Mouse (Mus musculus) heart, embryonic 16.5 days (tissue): ENCODE data around the gene Hoxa9. TPM values are rescaled to one million over a fixed set of nuclear protein-coding genes. Genes with fewer than 3 reads are reported as not detected.
A peak's percentile ranks its signal among the peaks of the same experiment; 100 is the strongest.

ENCODE experiments used
- ATAC-seq: fragments of 200-750 bp; cut with Nextera tagmentation; replicated peaks from 2 replicates; pipeline ENCODE4 v1.8.0; 2017; ENCODE audit warnings: moderate number of reproducible peaks; ENCODE audit not compliant: insufficient read depth, low FRiP score; ENCODE audit errors: extremely low read depth
- H3K27ac ChIP-seq: fragments of 300-500 bp; sonication (generic); 2 replicates; pipeline ENCODE4 v1.5.1; 2014; ENCODE audit warnings: mild to moderate bottlenecking, low read length, control low read depth, moderate library complexity
- H3K27me3 ChIP-seq: fragments of 300-500 bp; sonication (generic); 2 replicates; pipeline ENCODE4 v1.6.1; 2014; ENCODE audit warnings: low read length, mixed read lengths; ENCODE audit not compliant: control insufficient read depth, insufficient read depth
- H3K36me3 ChIP-seq: fragments of 300-500 bp; sonication (generic); 2 replicates; pipeline ENCODE4 v1.6.1; 2014; ENCODE audit not compliant: control insufficient read depth, insufficient read depth
- H3K4me1 ChIP-seq: fragments of 300-500 bp; sonication (generic); 2 replicates; pipeline ENCODE4 v1.6.1; 2014; ENCODE audit warnings: low read length, mixed read lengths; ENCODE audit not compliant: control insufficient read depth, insufficient read depth
- H3K4me2 ChIP-seq: fragments of 300-500 bp; sonication (generic); 2 replicates; pipeline ENCODE4 v1.6.1; 2014; ENCODE audit warnings: low read depth, mild to moderate bottlenecking, control low read depth, low read length
- H3K4me3 ChIP-seq: fragments of 300-500 bp; sonication (generic); 2 replicates; pipeline ENCODE4 v1.5.1; 2014; ENCODE audit warnings: mild to moderate bottlenecking, control low read depth, low read length
- H3K9ac ChIP-seq: fragments of 300-500 bp; sonication (generic); 2 replicates; pipeline ENCODE4 v1.6.1; 2014; ENCODE audit warnings: low read length, control low read depth
- H3K9me3 ChIP-seq: fragments of 300-500 bp; sonication (generic); replicated peaks from 2 replicates; pipeline ENCODE4 v1.6.1; 2016; ENCODE audit warnings: low read length; ENCODE audit not compliant: control insufficient read depth
- WGBS: fragments of 180-500 bp; shearing (Covaris S2); extraction: QIAGEN DNeasy Blood & Tissue Kit; methylation state at CpG from one replicate; pipeline ENCODE4 v1.1.7; 2014; 5-methylcytosine and 5-hydroxymethylcytosine counted together
- polyA plus RNA-seq: library from polyadenylated mRNA; unstranded; fragments of >200 nt; fragmentation: Nextera tagmentation; extraction: Ambion mirVana; gene quantifications from 2 replicates; pipeline ENCODE4 v1.2.1, GENCODE M21; 2015

The Hoxa9 gene
- polyA plus RNA-seq, 1 experiment from 2014 or later: 0.17 TPM

DNA sequence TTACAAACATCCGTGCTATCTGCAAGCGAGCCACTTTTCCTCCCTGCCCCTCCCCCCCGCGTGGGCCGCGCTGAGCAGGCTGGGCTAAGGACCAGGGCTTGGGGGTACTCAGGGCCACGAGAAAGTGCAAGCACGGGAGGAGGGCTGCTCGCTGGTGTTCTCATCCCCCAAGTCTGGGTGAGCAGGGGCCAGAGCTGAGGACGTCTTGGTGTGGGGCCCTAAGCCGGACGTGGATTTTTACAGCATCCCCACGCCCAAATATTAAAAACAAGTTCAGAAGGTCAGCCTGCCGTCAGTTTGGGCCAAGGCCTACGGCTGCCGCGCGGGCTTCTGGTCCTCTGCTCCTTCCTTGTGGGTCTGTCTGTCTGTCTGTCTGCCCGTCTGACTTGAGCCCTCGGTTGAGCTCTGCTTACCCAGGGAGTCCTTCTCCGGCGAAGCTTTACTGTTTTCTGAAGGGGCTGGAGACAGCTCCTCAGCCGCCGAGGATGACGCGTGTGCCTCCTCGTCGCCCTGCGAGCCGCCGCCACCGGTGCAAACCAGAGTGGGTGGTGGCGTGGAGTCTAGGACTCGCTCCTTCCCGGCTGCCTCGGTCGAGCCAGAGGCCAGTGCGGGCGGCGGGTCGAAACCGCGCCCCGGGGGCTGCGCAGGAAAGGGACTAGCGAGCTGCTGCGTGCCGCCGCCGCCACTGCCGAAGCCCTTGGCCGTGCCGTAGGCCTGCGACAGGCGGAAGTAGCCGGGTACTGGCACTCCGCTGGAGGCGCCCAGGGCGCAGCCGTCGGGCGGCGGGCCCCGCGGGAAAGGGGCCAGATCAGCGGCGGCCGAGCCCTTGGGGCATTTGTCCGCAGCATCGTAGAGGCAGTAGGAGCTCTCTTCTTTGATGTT lies 2.9 kb upstream of the Hoxa9 start:
- ATAC-seq: no peak
- Histone ChIP-seq H3K4me3 (peak overlapping the region; percentile 16), H3K4me2 (no peak overlapping the region), H3K4me1 (no peaks in the 10 kb centered on the region), H3K36me3 (no peaks in the 10 kb centered on the region), H3K27me3 (peaks cover 86% of the 10 kb centered on the region), H3K9ac (no peak overlapping the region), H3K9me3 (no peaks in the 10 kb centered on the region), H3K27ac (no peak overlapping the region)
- WGBS: 2% methylated on average over 70 of the region's 70 CpGs

DNA sequence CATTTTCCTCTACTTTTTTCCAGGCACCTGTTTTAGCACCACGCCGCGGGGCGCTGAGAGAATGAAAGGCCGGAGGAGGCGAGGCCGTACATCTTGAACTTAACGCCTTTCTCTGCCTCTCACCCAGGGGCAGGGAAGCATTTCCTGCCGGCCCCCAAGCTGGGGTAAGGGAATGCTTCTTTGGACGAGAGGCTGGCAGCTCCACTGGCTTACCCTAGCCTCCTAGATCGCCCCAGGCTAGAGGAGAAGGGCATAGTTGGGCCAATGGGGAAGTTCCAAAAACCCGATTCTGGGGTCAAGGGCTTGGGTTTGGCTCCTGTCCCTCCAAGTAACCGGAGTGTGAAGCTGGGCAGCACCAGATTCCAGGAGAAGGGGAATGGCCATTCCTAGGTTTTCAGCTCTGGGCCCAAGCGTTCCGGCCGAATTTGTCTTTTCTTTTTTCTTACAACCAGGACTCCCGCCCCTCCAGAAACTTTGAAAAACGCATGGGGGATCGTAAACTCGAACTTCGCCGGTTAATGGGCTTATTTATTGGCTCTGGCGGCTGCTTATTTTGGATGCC lies 2.2 kb upstream of the Hoxa9 start:
- ATAC-seq: no peak
- whole genome bisulfite sequencing: 2% methylated on average over 23 of the region's 23 CpGs
- Histone ChIP-seq H3K36me3 (no peaks in the 10 kb centered on the region), H3K4me3 (no peak overlapping the region), H3K4me2 (no peak overlapping the region), H3K9me3 (no peaks in the 10 kb centered on the region), H3K27me3 (peaks cover 86% of the 10 kb centered on the region), H3K27ac (no peak overlapping the region), H3K4me1 (no peaks in the 10 kb centered on the region), H3K9ac (no peak overlapping the region)

DNA sequence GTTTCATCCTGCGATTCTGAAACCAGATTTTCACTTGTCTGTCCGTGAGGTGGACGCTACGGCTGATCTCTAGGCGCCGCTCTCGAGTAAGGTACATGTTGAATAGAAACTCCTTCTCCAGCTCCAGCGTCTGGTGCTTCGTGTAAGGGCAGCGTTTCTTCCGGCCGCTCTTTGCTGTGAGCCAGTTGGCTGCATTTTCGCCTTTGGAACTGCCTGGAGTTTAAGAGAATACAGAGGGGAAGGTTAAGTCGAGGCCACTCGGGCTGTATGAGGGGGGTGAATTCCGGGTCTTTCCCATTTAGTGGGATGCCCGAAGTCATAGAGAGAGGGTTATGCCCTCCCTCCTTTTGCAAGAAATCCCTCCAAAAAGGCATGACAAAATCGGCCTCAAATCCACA lies 1.7 kb upstream of the Hoxa9 start:
- no peak overlapping the region for H3K27ac ChIP-seq
- 2% methylated on average over 18 of the region's 18 CpGs for WGBS
- H3K9ac ChIP-seq: no peak overlapping the region
- H3K4me2 ChIP-seq: no peak overlapping the region
- no peak for ATAC-seq
- H3K4me3 ChIP-seq: no peak overlapping the region
- H3K9me3 ChIP-seq: no peaks in the 10 kb centered on the region
- peaks cover 85% of the 10 kb centered on the region for H3K27me3 ChIP-seq
- H3K36me3 ChIP-seq: no peaks in the 10 kb centered on the region
- H3K4me1 ChIP-seq: no peaks in the 10 kb centered on the region

DNA sequence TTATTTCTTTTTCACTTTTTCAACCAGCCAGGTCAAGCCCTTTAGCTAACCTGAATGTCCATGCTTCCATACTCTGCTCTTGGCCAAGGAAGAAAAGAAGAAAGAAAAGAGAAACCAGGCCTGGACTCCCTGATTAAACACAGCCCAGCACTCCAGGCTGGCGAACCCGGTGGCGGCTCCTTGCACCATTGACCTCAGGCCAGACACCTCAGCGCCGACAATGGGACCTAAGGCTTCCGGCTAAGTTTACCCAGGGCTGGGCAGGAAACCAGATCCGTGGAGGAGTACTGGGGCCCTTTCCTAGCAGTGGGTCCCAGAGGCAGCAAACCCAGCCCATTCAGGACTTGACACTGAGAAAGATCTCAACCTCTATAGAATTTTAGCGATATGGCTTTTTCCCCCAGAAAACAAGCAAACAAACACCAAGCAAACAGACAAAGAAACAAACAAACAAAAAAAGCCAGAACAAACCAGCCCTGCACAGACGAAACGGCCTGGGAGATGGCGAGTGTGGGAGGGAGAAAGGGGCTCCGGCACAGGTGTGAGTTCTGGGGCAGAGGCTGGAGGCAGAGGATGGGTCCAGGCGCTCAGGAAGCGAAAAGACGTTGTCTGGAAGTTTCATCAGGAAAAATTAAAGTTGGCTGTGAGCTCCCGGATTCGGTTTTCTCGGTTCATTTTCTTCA lies 1.1 kb upstream of the Hoxa9 start:
- H3K36me3 ChIP-seq: no peaks in the 10 kb centered on the region
- H3K4me2 ChIP-seq: no peak overlapping the region
- no peaks in the 10 kb centered on the region for H3K9me3 ChIP-seq
- H3K4me3 ChIP-seq: no peak overlapping the region
- no peaks in the 10 kb centered on the region for H3K4me1 ChIP-seq
- no peak overlapping the region for H3K27ac ChIP-seq
- ATAC-seq: no peak
- peaks cover 85% of the 10 kb centered on the region for H3K27me3 ChIP-seq
- 4% methylated on average over 18 of the region's 18 CpGs for WGBS
- no peak overlapping the region for H3K9ac ChIP-seq

DNA sequence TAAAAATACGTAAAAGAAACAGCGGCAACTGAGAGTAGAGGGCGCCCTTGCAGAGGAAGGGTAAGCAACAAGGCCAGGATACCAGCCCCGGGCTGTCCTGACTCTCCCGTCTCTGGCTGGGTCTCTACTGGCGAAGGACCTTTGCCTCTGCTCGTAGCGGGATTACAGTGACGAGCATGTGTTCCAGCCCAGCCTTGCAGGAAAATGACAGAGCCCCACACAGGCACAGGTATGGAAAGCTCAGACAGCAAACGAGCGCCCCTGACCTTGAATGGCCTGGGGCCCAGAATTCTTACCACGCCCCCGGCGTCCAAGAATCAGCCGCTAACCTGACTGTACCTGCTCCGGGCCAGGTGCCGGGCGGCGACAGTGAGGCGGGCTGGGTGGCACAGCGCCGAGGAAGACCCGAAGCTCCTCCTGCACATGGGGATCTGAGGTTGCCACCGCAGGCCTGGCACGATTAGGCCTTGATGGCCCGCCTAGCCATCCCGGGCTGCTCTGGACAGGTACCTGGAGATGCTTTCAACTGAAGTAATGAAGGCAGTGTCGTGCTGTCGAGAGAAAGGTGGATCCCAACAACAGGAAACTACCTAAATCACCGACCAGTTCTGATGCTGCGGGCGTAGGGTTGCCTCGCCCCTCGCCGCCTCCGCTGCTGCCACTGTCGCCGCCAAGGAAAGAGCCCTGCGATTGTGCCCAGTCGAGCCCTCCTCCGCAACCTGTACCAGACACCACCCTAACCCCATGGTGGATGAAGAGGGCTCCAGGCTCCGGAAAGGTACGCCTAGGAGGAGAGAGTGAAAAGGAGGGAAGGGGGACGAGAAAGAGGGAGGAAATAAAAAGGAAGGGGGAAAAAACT lies 1.1 kb downstream of the Hoxa9 start:
- no peak overlapping the region for H3K4me2 ChIP-seq
- no peaks in the 10 kb centered on the region for H3K36me3 ChIP-seq
- H3K4me1 ChIP-seq: no peaks in the 10 kb centered on the region
- H3K27ac ChIP-seq: no peak overlapping the region
- H3K27me3 ChIP-seq: peaks cover 85% of the 10 kb centered on the region
- H3K9ac ChIP-seq: no peak overlapping the region
- H3K9me3 ChIP-seq: no peaks in the 10 kb centered on the region
- ATAC-seq: no peak
- no peak overlapping the region for H3K4me3 ChIP-seq
- WGBS: 3% methylated on average over 44 of the region's 44 CpGs

DNA sequence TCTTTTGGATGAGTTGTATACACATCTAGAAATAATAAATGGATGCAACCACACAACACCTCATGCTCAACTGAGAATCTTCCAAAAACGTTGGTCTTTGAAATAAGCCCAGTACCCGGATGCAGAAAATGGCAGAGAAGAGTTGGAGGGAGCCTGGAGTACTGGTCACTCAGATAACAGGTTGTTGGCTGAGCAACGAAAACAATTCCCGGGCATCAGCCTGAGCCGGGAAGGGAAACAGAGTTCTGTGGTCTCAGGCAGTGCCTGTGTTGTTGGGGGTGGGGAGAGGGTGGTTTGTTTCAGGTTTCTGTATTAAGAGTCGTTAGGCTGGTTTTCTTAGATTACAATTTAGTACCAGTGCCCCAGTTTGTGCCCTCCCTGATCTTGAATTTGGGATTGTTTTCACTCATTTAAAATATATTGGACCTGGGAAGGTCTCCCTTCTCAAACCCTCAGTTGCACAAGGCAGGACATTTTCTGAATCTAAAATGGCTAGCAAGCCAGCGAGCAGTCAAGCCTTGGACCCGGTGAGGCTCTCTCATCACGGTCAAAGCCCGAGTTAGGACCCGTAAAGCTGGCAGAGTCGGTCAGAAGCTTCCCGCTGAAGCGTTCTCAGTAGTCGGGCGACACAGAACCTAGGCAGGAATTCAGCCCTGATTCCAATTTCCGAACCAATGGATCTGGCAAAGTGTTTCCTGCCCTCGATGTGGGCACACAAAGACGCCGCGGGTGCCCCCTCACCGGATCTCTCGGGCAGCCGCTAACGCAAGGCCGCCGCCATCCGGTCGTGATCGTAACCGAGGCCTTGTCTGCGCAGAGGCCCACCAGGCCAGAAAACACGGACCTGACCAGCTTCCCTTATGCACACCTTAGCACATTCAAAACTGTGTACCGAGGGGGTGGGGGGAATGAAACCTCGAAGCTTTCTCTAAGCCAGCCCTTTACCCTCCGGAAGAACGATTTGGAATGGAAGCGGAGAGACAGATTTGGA lies 2.1 kb downstream of the Hoxa9 start:
- Histone ChIP-seq H3K36me3 (no peaks in the 10 kb centered on the region), H3K4me1 (no peaks in the 10 kb centered on the region), H3K9me3 (no peaks in the 10 kb centered on the region), H3K4me3 (no peak overlapping the region), H3K27ac (no peak overlapping the region), H3K9ac (no peak overlapping the region), H3K4me2 (no peak overlapping the region), H3K27me3 (peaks cover 83% of the 10 kb centered on the region)
- ATAC-seq: no peak
- 2% methylated on average over 38 of the region's 38 CpGs for WGBS

DNA sequence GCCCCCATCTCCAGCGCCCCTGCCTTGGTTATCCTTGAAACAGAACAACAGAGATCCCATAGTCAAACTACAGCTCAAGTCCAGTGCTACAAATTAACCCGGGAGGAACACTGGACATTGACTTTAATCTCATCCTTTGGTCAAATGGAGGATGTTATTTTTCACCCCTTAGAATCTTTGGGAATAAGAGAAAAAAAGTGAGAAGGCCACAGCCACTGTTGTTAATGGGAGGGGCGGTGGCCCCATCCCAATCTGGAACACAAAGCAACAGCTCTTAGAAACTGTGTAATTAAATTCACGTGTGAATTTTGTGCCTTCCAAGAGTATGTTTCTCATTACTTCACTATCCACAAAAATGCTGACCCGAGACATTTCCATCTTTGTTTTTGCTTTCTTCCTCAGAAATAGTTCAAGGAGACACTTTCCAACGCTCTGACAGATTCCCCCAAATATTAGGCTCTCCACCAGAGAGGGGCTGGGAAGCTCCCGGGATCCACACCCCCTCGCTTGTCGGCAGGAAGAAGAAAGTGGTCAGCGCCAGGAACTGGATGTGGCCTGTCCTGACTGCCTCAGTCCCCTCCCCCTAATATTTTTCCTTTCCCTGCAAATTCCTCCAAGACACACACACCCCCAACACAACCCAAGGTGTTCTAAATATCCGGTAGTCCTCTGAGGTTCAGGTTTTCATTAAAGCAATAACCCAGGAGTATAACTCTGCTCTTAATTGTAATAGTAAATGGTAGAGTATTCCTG lies 3.2 kb downstream of the Hoxa9 start:
- no peak overlapping the region for H3K4me3 ChIP-seq
- H3K9me3 ChIP-seq: no peaks in the 10 kb centered on the region
- 9% methylated on average over 11 of the region's 11 CpGs for WGBS
- H3K36me3 ChIP-seq: no peaks in the 10 kb centered on the region
- no peak overlapping the region for H3K4me2 ChIP-seq
- H3K27me3 ChIP-seq: peaks cover 86% of the 10 kb centered on the region
- H3K4me1 ChIP-seq: no peaks in the 10 kb centered on the region
- H3K27ac ChIP-seq: no peak overlapping the region
- H3K9ac ChIP-seq: no peak overlapping the region
- ATAC-seq: no peak
